Mouse (Mus musculus) midbrain, embryonic 13.5 days (tissue): ENCODE measurements at regions not wholly inside any gene's neighbourhood (a gene's known extent, or its start where the extent isn't known, plus 50 kb on each side); places are given as distances from the start of the nearest gene placed in this dataset.
A peak's percentile ranks its signal among the peaks of the same experiment; 100 is the strongest.

Source experiments
- ATAC-seq: fragments of 200-750 bp; cut with Nextera tagmentation; 2 replicates; pipeline ENCODE4 v1.8.0; 2017; ENCODE audit warnings: mild to moderate bottlenecking, moderate TSS enrichment, moderate library complexity
- H3K27ac ChIP-seq: fragments of 300-500 bp; sonication (generic); 2 replicates; pipeline ENCODE4 v1.5.1; 2015; ENCODE audit warnings: inconsistent platforms, mild to moderate bottlenecking, moderate library complexity
- H3K27me3 ChIP-seq: fragments of 300-500 bp; sonication (generic); 2 replicates; pipeline ENCODE4 v1.6.1; 2015; ENCODE audit warnings: mild to moderate bottlenecking, inconsistent platforms
- H3K36me3 ChIP-seq: fragments of 300-500 bp; sonication (generic); 2 replicates; pipeline ENCODE4 v1.6.1; 2015; ENCODE audit warnings: mild to moderate bottlenecking, inconsistent platforms
- H3K4me1 ChIP-seq: fragments of 300-500 bp; sonication (generic); replicated peaks from 2 replicates; pipeline ENCODE4 v1.6.1; 2015; ENCODE audit warnings: inconsistent platforms
- H3K4me2 ChIP-seq: fragments of 300-500 bp; sonication (generic); replicated peaks from 2 replicates; pipeline ENCODE4 v1.6.1; 2015; ENCODE audit warnings: moderate library complexity, mild to moderate bottlenecking, inconsistent platforms
- H3K4me3 ChIP-seq: fragments of 300-500 bp; sonication (generic); replicated peaks from 2 replicates; pipeline ENCODE4 v1.5.1; 2015; ENCODE audit warnings: mild to moderate bottlenecking, inconsistent platforms
- H3K9ac ChIP-seq: fragments of 300-500 bp; sonication (generic); replicated peaks from 2 replicates; pipeline ENCODE4 v1.6.1; 2015; ENCODE audit warnings: mild to moderate bottlenecking, inconsistent platforms
- H3K9me3 ChIP-seq: fragments of 300-500 bp; sonication (generic); 2 replicates; pipeline ENCODE4 v1.6.1; 2016; ENCODE audit warnings: mild to moderate bottlenecking, inconsistent platforms
- WGBS: fragments of 180-500 bp; shearing (Covaris S2); methylation state at CpG from one replicate; pipeline ENCODE4 v1.1.7; 2015; 5-methylcytosine and 5-hydroxymethylcytosine counted together

- no peak for ATAC-seq
- H3K9ac ChIP-seq, result no peak overlapping the region
- H3K36me3 ChIP-seq, result no peaks in the 10 kb centered on the region
- 81% methylated on average over 3 of the region's 3 CpGs for WGBS
- peaks cover 15% of the 10 kb centered on the region for H3K4me1 ChIP-seq
- no peak overlapping the region for H3K4me3 ChIP-seq
- H3K27ac ChIP-seq, result no peak overlapping the region
- H3K9me3 ChIP-seq, result no peaks in the 10 kb centered on the region
- H3K27me3 ChIP-seq, result peaks cover 38% of the 10 kb centered on the region
- no peak overlapping the region for H3K4me2 ChIP-seq
These were observed 140.6 kb downstream of the Kcnk1 start for GRCm38 (mm10) chr8:126135573-126135972.

GRCm38 (mm10) chr8:126136946-126137345 lies 142.0 kb downstream of the Kcnk1 start:
- H3K4me3 ChIP-seq, result no peak overlapping the region
- H3K9ac ChIP-seq, result no peak overlapping the region
- H3K27me3 ChIP-seq, result peaks cover 40% of the 10 kb centered on the region
- H3K27ac ChIP-seq, result no peak overlapping the region
- H3K36me3 ChIP-seq, result no peaks in the 10 kb centered on the region
- WGBS, result 86% methylated on average over 3 of the region's 3 CpGs
- H3K9me3 ChIP-seq, result no peaks in the 10 kb centered on the region
- H3K4me2 ChIP-seq, result no peak overlapping the region
- H3K4me1 ChIP-seq, result peaks cover 15% of the 10 kb centered on the region
- no peak for ATAC-seq

- peaks cover 15% of the 10 kb centered on the region for H3K4me1 ChIP-seq
- no peak for ATAC-seq
- whole genome bisulfite sequencing, result 53% methylated on average over 4 of the region's 4 CpGs
- H3K27ac ChIP-seq, result no peak overlapping the region
- H3K4me2 ChIP-seq, result no peak overlapping the region
- no peaks in the 10 kb centered on the region for H3K36me3 ChIP-seq
- H3K9me3 ChIP-seq, result no peaks in the 10 kb centered on the region
- H3K4me3 ChIP-seq, result no peak overlapping the region
- H3K9ac ChIP-seq, result no peak overlapping the region
- peaks cover 42% of the 10 kb centered on the region for H3K27me3 ChIP-seq
These were observed 142.5 kb downstream of the Kcnk1 start for GRCm38 (mm10) chr8:126137452-126137851.

GRCm38 (mm10) chr8:126138645-126139545 lies 143.9 kb downstream of the Kcnk1 start:
- Histone ChIP-seq H3K4me1 (peaks cover 15% of the 10 kb centered on the region), H3K9ac (peak overlapping the region; percentile 63), H3K27me3 (peaks cover 45% of the 10 kb centered on the region), H3K27ac (no peak overlapping the region), H3K36me3 (no peaks in the 10 kb centered on the region), H3K9me3 (no peaks in the 10 kb centered on the region), H3K4me3 (peak overlapping the region; percentile 53), H3K4me2 (peak overlapping the region; percentile 92)
- ATAC-seq, result peak; percentile 75
- WGBS, result under 1% methylated on average over 77 of the region's 95 CpGs

GRCm38 (mm10) chr8:126139546-126139870 lies 144.5 kb downstream of the Kcnk1 start:
- Histone ChIP-seq H3K9ac (peak overlapping the region; percentile 63; the same call in 1 of the 2 replicates), H3K27ac (no peak overlapping the region), H3K4me2 (peak overlapping the region; percentile 92), H3K9me3 (no peaks in the 10 kb centered on the region), H3K4me3 (peak overlapping the region; percentile 53), H3K36me3 (no peaks in the 10 kb centered on the region), H3K4me1 (peaks cover 15% of the 10 kb centered on the region), H3K27me3 (peaks cover 45% of the 10 kb centered on the region)
- ATAC-seq, result 0 out of 2 replicates have a peak, but pooled peaks have one; percentile 27
- WGBS, result 22% methylated on average over 11 of the region's 11 CpGs

GRCm38 (mm10) chr8:126140998-126141397 lies 146.0 kb downstream of the Kcnk1 start:
- peaks cover 15% of the 10 kb centered on the region for H3K4me1 ChIP-seq
- no peak overlapping the region for H3K4me2 ChIP-seq
- H3K27me3 ChIP-seq, result peaks cover 45% of the 10 kb centered on the region
- no peak for ATAC-seq
- no peak overlapping the region for H3K9ac ChIP-seq
- no peaks in the 10 kb centered on the region for H3K9me3 ChIP-seq
- WGBS, result 86% methylated on average over 6 of the region's 6 CpGs
- no peaks in the 10 kb centered on the region for H3K36me3 ChIP-seq
- H3K27ac ChIP-seq, result no peak overlapping the region
- H3K4me3 ChIP-seq, result no peak overlapping the region

GRCm38 (mm10) chr8:126151527-126151926 lies 146.8 kb upstream of the Slc35f3 start:
- Histone ChIP-seq H3K27me3 (no peaks in the 10 kb centered on the region), H3K4me2 (no peak overlapping the region), H3K36me3 (no peaks in the 10 kb centered on the region), H3K9me3 (no peaks in the 10 kb centered on the region), H3K4me1 (no peaks in the 10 kb centered on the region; the same call in 1 of the 2 replicates), H3K27ac (no peak overlapping the region), H3K9ac (no peak overlapping the region), H3K4me3 (no peak overlapping the region)
- no peak for ATAC-seq
- WGBS, result 84% methylated on average over 4 of the region's 4 CpGs

GRCm38 (mm10) chr8:126153955-126154354 lies 144.4 kb upstream of the Slc35f3 start:
- ATAC-seq, result no peak
- 86% methylated on average over 1 of the region's 1 CpGs for WGBS

GRCm38 (mm10) chr8:126157452-126158185 lies 140.7 kb upstream of the Slc35f3 start:
- WGBS, result 74% methylated on average over 8 of the region's 8 CpGs

More at GRCm38 (mm10) chr8:126153955-126154354, 144.4 kb upstream of the Slc35f3 start:
- H3K27ac ChIP-seq, result no peak overlapping the region
- no peak overlapping the region for H3K9ac ChIP-seq
- no peaks in the 10 kb centered on the region for H3K36me3 ChIP-seq
- peaks cover 2% of the 10 kb centered on the region; the same call in 1 of the 2 replicates for H3K4me1 ChIP-seq
- no peak overlapping the region for H3K4me2 ChIP-seq
- no peaks in the 10 kb centered on the region for H3K9me3 ChIP-seq
- no peaks in the 10 kb centered on the region for H3K27me3 ChIP-seq
- no peak overlapping the region for H3K4me3 ChIP-seq

GRCm38 (mm10) chr8:126159485-126159884 lies 138.9 kb upstream of the Slc35f3 start:
- ATAC-seq, result no peak
- Histone ChIP-seq H3K36me3 (no peaks in the 10 kb centered on the region), H3K9me3 (no peaks in the 10 kb centered on the region), H3K27me3 (no peaks in the 10 kb centered on the region), H3K4me3 (no peak overlapping the region), H3K4me1 (peaks cover 40% of the 10 kb centered on the region), H3K4me2 (no peak overlapping the region), H3K27ac (0 out of 2 replicates have a peak overlapping the region, but pooled peaks have one; percentile 26), H3K9ac (no peak overlapping the region)
- WGBS, result 96% methylated on average over 4 of the region's 4 CpGs

More at GRCm38 (mm10) chr8:126157452-126158185, 140.7 kb upstream of the Slc35f3 start:
- ATAC-seq, result no peak
- Histone ChIP-seq H3K4me1 (peaks cover 21% of the 10 kb centered on the region), H3K4me2 (no peak overlapping the region), H3K27ac (no peak overlapping the region), H3K9ac (no peak overlapping the region), H3K4me3 (no peak overlapping the region), H3K9me3 (no peaks in the 10 kb centered on the region), H3K36me3 (no peaks in the 10 kb centered on the region), H3K27me3 (no peaks in the 10 kb centered on the region)

GRCm38 (mm10) chr8:126160356-126160975 lies 137.9 kb upstream of the Slc35f3 start:
- Histone ChIP-seq H3K9ac (no peak overlapping the region), H3K4me3 (no peak overlapping the region), H3K27ac (peak overlapping the region; percentile 51; the same call in 1 of the 2 replicates), H3K4me2 (no peak overlapping the region), H3K36me3 (no peaks in the 10 kb centered on the region), H3K4me1 (peaks cover 47% of the 10 kb centered on the region), H3K27me3 (no peaks in the 10 kb centered on the region), H3K9me3 (no peaks in the 10 kb centered on the region)
- WGBS, result 42% methylated on average over 9 of the region's 9 CpGs
- ATAC-seq, result peak; percentile 65
